Mouse (Mus musculus) midbrain, embryonic 15.5 days (tissue): ENCODE results near the gene Lcn8. TPM values are rescaled to one million over a fixed set of nuclear protein-coding genes. Genes with fewer than 3 reads are reported as not detected.

Experiments used
- ATAC-seq: fragments of 200-750 bp; cut with Nextera tagmentation; replicated peaks from 2 replicates; pipeline ENCODE4 v1.8.0; 2017; ENCODE audit warnings: moderate TSS enrichment
- H3K27ac ChIP-seq: fragments of 300-500 bp; sonication (generic); 2 replicates; pipeline ENCODE4 v1.5.1; 2015; ENCODE audit warnings: mild to moderate bottlenecking, inconsistent platforms
- H3K27me3 ChIP-seq: fragments of 300-500 bp; sonication (generic); replicated peaks from 2 replicates; pipeline ENCODE4 v1.6.1; 2015; ENCODE audit warnings: inconsistent platforms
- H3K36me3 ChIP-seq: fragments of 300-500 bp; sonication (generic); replicated peaks from 2 replicates; pipeline ENCODE4 v1.6.1; 2015; ENCODE audit warnings: inconsistent platforms
- H3K4me1 ChIP-seq: fragments of 300-500 bp; sonication (generic); 2 replicates; pipeline ENCODE4 v1.6.1; 2015; ENCODE audit warnings: inconsistent platforms
- H3K4me2 ChIP-seq: fragments of 300-500 bp; sonication (generic); 2 replicates; pipeline ENCODE4 v1.6.1; 2015; ENCODE audit warnings: inconsistent platforms, mild to moderate bottlenecking, moderate library complexity
- H3K4me3 ChIP-seq: fragments of 300-500 bp; sonication (generic); 2 replicates; pipeline ENCODE4 v1.5.1; 2015; ENCODE audit warnings: mild to moderate bottlenecking, inconsistent platforms
- H3K9ac ChIP-seq: fragments of 300-500 bp; sonication (generic); 2 replicates; pipeline ENCODE4 v1.6.1; 2015; ENCODE audit warnings: mild to moderate bottlenecking, inconsistent platforms
- H3K9me3 ChIP-seq: fragments of 300-500 bp; sonication (generic); 2 replicates; pipeline ENCODE4 v1.6.1; 2016; ENCODE audit warnings: inconsistent platforms
- WGBS: fragments of 180-500 bp; shearing (Covaris S2); methylation state at CpG from one replicate; pipeline ENCODE4 v1.1.7; 2015; ENCODE audit warnings: mixed read lengths; 5-methylcytosine and 5-hydroxymethylcytosine counted together
- polyA plus RNA-seq: library from polyadenylated mRNA; unstranded; fragments of >200 nt; fragmentation: Nextera tagmentation; extraction: Ambion mirVana; gene quantifications from 2 replicates; pipeline ENCODE4 v1.2.1, GENCODE M21; 2015

Gene Lcn8
- polyA plus RNA-seq: not detected in 2 replicates

- no peak within 1 kb of the TSS for H3K27ac ChIP-seq
- no peaks in the 10 kb centered on the region for H3K36me3 ChIP-seq
- H3K4me1 ChIP-seq: no peaks in the 10 kb centered on the region
- no peak for ATAC-seq
- no peaks in the 10 kb centered on the region for H3K9me3 ChIP-seq
- no peak within 1 kb of the TSS for H3K4me3 ChIP-seq
- H3K27me3 ChIP-seq: no peaks in the 10 kb centered on the region
- H3K9ac ChIP-seq: no peak within 1 kb of the TSS
- no peak within 1 kb of the TSS for H3K4me2 ChIP-seq
- WGBS: 88% methylated on average over 2 of the region's 2 CpGs
Observed at GRCm38 (mm10) chr2:25652902-25653301, at the start of gene Lcn8. Gene Lcn8 (plus strand): TSS chr2:25653120.

- H3K4me3 ChIP-seq: peak within 1 kb of the TSS; percentile 83
- peaks cover 26% of the 10 kb centered on the region for H3K4me1 ChIP-seq
- H3K4me2 ChIP-seq: peak within 1 kb of the TSS; percentile 73
- peak within 1 kb of the TSS; percentile 90 for H3K27ac ChIP-seq
- ATAC-seq: peak; percentile 94
- H3K9ac ChIP-seq: peak within 1 kb of the TSS; percentile 89
- no peaks in the 10 kb centered on the region for H3K36me3 ChIP-seq
- under 1% methylated on average over 80 of the region's 80 CpGs for WGBS
- no peaks in the 10 kb centered on the region for H3K9me3 ChIP-seq
- H3K27me3 ChIP-seq: no peaks in the 10 kb centered on the region
Observed at GRCm38 (mm10) chr2:25607761-25608622, 44.9 kb upstream of the Lcn8 start, which contains the start of gene Rabl6. Gene Rabl6 (minus strand): TSS chr2:25608521.

- Histone ChIP-seq H3K27ac (peak overlapping the region; percentile 53), H3K36me3 (no peaks in the 10 kb centered on the region), H3K9me3 (no peaks in the 10 kb centered on the region), H3K4me3 (peak overlapping the region; percentile 83), H3K9ac (no peak overlapping the region), H3K4me2 (peak overlapping the region; percentile 73), H3K4me1 (peaks cover 26% of the 10 kb centered on the region), H3K27me3 (no peaks in the 10 kb centered on the region)
- 72% methylated on average over 10 of the region's 10 CpGs for WGBS
- peak; percentile 40 for ATAC-seq
Observed at GRCm38 (mm10) chr2:25608671-25609070, 44.2 kb upstream of the Lcn8 start.

- Histone ChIP-seq H3K27ac (no peak overlapping the region), H3K36me3 (no peaks in the 10 kb centered on the region), H3K9me3 (no peaks in the 10 kb centered on the region), H3K4me2 (no peak overlapping the region), H3K9ac (no peak overlapping the region), H3K27me3 (peaks cover 31% of the 10 kb centered on the region), H3K4me1 (peaks cover 8% of the 10 kb centered on the region), H3K4me3 (no peak overlapping the region)
- ATAC-seq: no peak
- WGBS: 18% methylated on average over 22 of the region's 22 CpGs
Observed at GRCm38 (mm10) chr2:25616398-25616797, 36.5 kb upstream of the Lcn8 start.

- WGBS: 87% methylated on average over 3 of the region's 3 CpGs
- Histone ChIP-seq H3K4me2 (no peak within 1 kb of the TSS), H3K9me3 (no peaks in the 10 kb centered on the region), H3K27me3 (peaks cover 31% of the 10 kb centered on the region), H3K9ac (no peak within 1 kb of the TSS), H3K4me1 (peaks cover 17% of the 10 kb centered on the region), H3K4me3 (no peak within 1 kb of the TSS), H3K27ac (no peak within 1 kb of the TSS), H3K36me3 (no peaks in the 10 kb centered on the region)
- no peak for ATAC-seq
Observed at GRCm38 (mm10) chr2:25617578-25617977, 35.3 kb upstream of the Lcn8 start, which contains the start of gene Ccdc183. Gene Ccdc183 (minus strand): TSS chr2:25617678.

GRCm38 (mm10) chr2:25620386-25620785 is 32.5 kb upstream of the Lcn8 start:
- ATAC-seq: no peak
- H3K27me3 ChIP-seq: peaks cover 22% of the 10 kb centered on the region
- no peak overlapping the region for H3K9ac ChIP-seq

GRCm38 (mm10) chr2:25620852-25621228 is 32.1 kb upstream of the Lcn8 start:
- no peak for ATAC-seq
- H3K9me3 ChIP-seq: no peaks in the 10 kb centered on the region
- H3K36me3 ChIP-seq: no peaks in the 10 kb centered on the region
- peaks cover 18% of the 10 kb centered on the region for H3K27me3 ChIP-seq
- 91% methylated on average over 4 of the region's 4 CpGs for WGBS
- peak overlapping the region; percentile 82; the same call in 1 of the 2 replicates for H3K27ac ChIP-seq
- H3K9ac ChIP-seq: 0 out of 2 replicates have a peak overlapping the region, but pooled peaks have one; percentile 80
- H3K4me3 ChIP-seq: peak overlapping the region; percentile 68; the same call in 1 of the 2 replicates
- H3K4me2 ChIP-seq: peak overlapping the region; percentile 84
- H3K4me1 ChIP-seq: peaks cover 17% of the 10 kb centered on the region

More at GRCm38 (mm10) chr2:25620386-25620785, 32.5 kb upstream of the Lcn8 start:
- Histone ChIP-seq H3K36me3 (no peaks in the 10 kb centered on the region), H3K27ac (no peak overlapping the region), H3K4me1 (peaks cover 17% of the 10 kb centered on the region), H3K9me3 (no peaks in the 10 kb centered on the region), H3K4me2 (no peak overlapping the region), H3K4me3 (no peak overlapping the region)
- WGBS: 80% methylated on average over 6 of the region's 6 CpGs

GRCm38 (mm10) chr2:25621229-25622200 is 31.4 kb upstream of the Lcn8 start, which contains the start of gene Tmem141:
Gene Tmem141 (minus strand): TSS chr2:25622005.
- Histone ChIP-seq H3K4me3 (peak within 1 kb of the TSS; percentile 68), H3K4me1 (peaks cover 17% of the 10 kb centered on the region), H3K36me3 (no peaks in the 10 kb centered on the region), H3K27ac (peak within 1 kb of the TSS; percentile 82), H3K9me3 (no peaks in the 10 kb centered on the region), H3K4me2 (peak within 1 kb of the TSS; percentile 84), H3K9ac (peak within 1 kb of the TSS; percentile 80), H3K27me3 (peaks cover 11% of the 10 kb centered on the region)
- ATAC-seq: peak; percentile 94
- WGBS: 5% methylated on average over 34 of the region's 34 CpGs

- no peak for ATAC-seq
- 77% methylated on average over 5 of the region's 5 CpGs for WGBS
- Histone ChIP-seq H3K4me3 (no peak overlapping the region), H3K4me1 (peaks cover 13% of the 10 kb centered on the region), H3K4me2 (no peak overlapping the region), H3K9ac (no peak overlapping the region), H3K9me3 (no peaks in the 10 kb centered on the region), H3K27me3 (no peaks in the 10 kb centered on the region), H3K27ac (no peak overlapping the region), H3K36me3 (no peaks in the 10 kb centered on the region)
Observed at GRCm38 (mm10) chr2:25625986-25626385, 26.9 kb upstream of the Lcn8 start.

GRCm38 (mm10) chr2:25627811-25628210 is 25.1 kb upstream of the Lcn8 start, which contains the start of gene Fcna:
Gene Fcna (minus strand): TSS chr2:25628030.
- H3K36me3 ChIP-seq: no peaks in the 10 kb centered on the region
- no peaks in the 10 kb centered on the region for H3K9me3 ChIP-seq
- H3K4me2 ChIP-seq: no peak within 1 kb of the TSS
- ATAC-seq: no peak
- 87% methylated on average over 6 of the region's 6 CpGs for WGBS
- no peaks in the 10 kb centered on the region for H3K27me3 ChIP-seq
- H3K9ac ChIP-seq: no peak within 1 kb of the TSS
- no peak within 1 kb of the TSS for H3K27ac ChIP-seq
- H3K4me1 ChIP-seq: no peaks in the 10 kb centered on the region
- no peak within 1 kb of the TSS for H3K4me3 ChIP-seq

- Histone ChIP-seq H3K36me3 (no peaks in the 10 kb centered on the region), H3K9me3 (no peaks in the 10 kb centered on the region), H3K27me3 (no peaks in the 10 kb centered on the region), H3K9ac (no peak overlapping the region), H3K4me1 (no peaks in the 10 kb centered on the region), H3K4me3 (no peak overlapping the region), H3K4me2 (no peak overlapping the region), H3K27ac (no peak overlapping the region)
- WGBS: 59% methylated on average over 4 of the region's 4 CpGs
- ATAC-seq: no peak
Observed at GRCm38 (mm10) chr2:25628738-25629137, 24.2 kb upstream of the Lcn8 start.

- no peak overlapping the region for H3K9ac ChIP-seq
- 84% methylated on average over 3 of the region's 3 CpGs for WGBS
- no peaks in the 10 kb centered on the region for H3K36me3 ChIP-seq
- H3K9me3 ChIP-seq: no peaks in the 10 kb centered on the region
- no peaks in the 10 kb centered on the region for H3K4me1 ChIP-seq
- H3K27me3 ChIP-seq: no peaks in the 10 kb centered on the region
- no peak overlapping the region for H3K4me3 ChIP-seq
- no peak overlapping the region for H3K4me2 ChIP-seq
- no peak for ATAC-seq
- no peak overlapping the region for H3K27ac ChIP-seq
Observed at GRCm38 (mm10) chr2:25633616-25634015, 19.3 kb upstream of the Lcn8 start.
